Mouse (Mus musculus): ENCODE data around the gene Slc25a12. TPM values are rescaled to one million over a fixed set of nuclear protein-coding genes. Genes with fewer than 3 reads are reported as not detected.

Slc25a12 gene
- total RNA-seq, 4 experiments from 2014 or later: 229 to 285 (median 258) TPM

- DNase-seq (ENCODE audit: low spot score): no peak
Observed at GRCm38 (mm10) chr2:71309726-71310125, 57.8 kb downstream of the Slc25a12 start.

GRCm38 (mm10) chr2:71306357-71306756 is 61.2 kb downstream of the Slc25a12 start:
- DNase-seq (ENCODE audit: low spot score): no peak

- DNase-seq (ENCODE audit: low spot score): no peak
Observed at GRCm38 (mm10) chr2:71304821-71305220, 62.7 kb downstream of the Slc25a12 start.

GRCm38 (mm10) chr2:71303221-71303620 is 64.3 kb downstream of the Slc25a12 start:
- DNase-seq (ENCODE audit: low spot score): no peak

GRCm38 (mm10) chr2:71302156-71302663 is 65.3 kb downstream of the Slc25a12 start:
- DNase-seq (ENCODE audit: low spot score): no peak

- DNase-seq (ENCODE audit: low spot score): no peak
Observed at GRCm38 (mm10) chr2:71298729-71299128, 68.8 kb downstream of the Slc25a12 start.

- DNase-seq (ENCODE audit: low spot score): no peak
Observed at GRCm38 (mm10) chr2:71297501-71297900, 70.0 kb downstream of the Slc25a12 start.

GRCm38 (mm10) chr2:71295844-71296243 is 71.7 kb downstream of the Slc25a12 start:
- DNase-seq (ENCODE audit: low spot score): no peak

GRCm38 (mm10) chr2:71294489-71294888 is 73.1 kb downstream of the Slc25a12 start:
- DNase-seq (ENCODE audit: low spot score): no peak

GRCm38 (mm10) chr2:71293983-71294382 is 73.6 kb downstream of the Slc25a12 start:
- DNase-seq (ENCODE audit: low spot score): no peak

GRCm38 (mm10) chr2:71291566-71291965 is 76.0 kb downstream of the Slc25a12 start:
- no peak for DNase-seq (ENCODE audit: low spot score)

- DNase-seq (ENCODE audit: low spot score): no peak
Observed at GRCm38 (mm10) chr2:71290107-71290775, 77.3 kb downstream of the Slc25a12 start.

GRCm38 (mm10) chr2:71281981-71282380 is 85.6 kb downstream of the Slc25a12 start:
- no peak for DNase-seq (ENCODE audit: low spot score)

- DNase-seq (ENCODE audit: low spot score): no peak
Observed at GRCm38 (mm10) chr2:71278791-71279775, 88.5 kb downstream of the Slc25a12 start.

- no peak for DNase-seq (ENCODE audit: low spot score)
Observed at GRCm38 (mm10) chr2:71275734-71276133, 91.8 kb downstream of the Slc25a12 start.

- DNase-seq (ENCODE audit: low spot score): peak; percentile 27
Observed at GRCm38 (mm10) chr2:71273955-71274679, 93.4 kb downstream of the Slc25a12 start.

GRCm38 (mm10) chr2:71270085-71270484 is 97.5 kb downstream of the Slc25a12 start:
- no peak for DNase-seq (ENCODE audit: low spot score)

GRCm38 (mm10) chr2:71269332-71269731 is 98.2 kb downstream of the Slc25a12 start:
- no peak for DNase-seq (ENCODE audit: low spot score)

- no peak for DNase-seq (ENCODE audit: low spot score)
Observed at GRCm38 (mm10) chr2:71268691-71269090, 98.9 kb downstream of the Slc25a12 start.

- DNase-seq (ENCODE audit: low spot score): peak; percentile 31
Observed at GRCm38 (mm10) chr2:71264585-71264984, 103.0 kb downstream of the Slc25a12 start.

GRCm38 (mm10) chr2:71256581-71256980 is 111.0 kb downstream of the Slc25a12 start:
- DNase-seq (ENCODE audit: low spot score): no peak

GRCm38 (mm10) chr2:71254836-71255235 is 112.7 kb downstream of the Slc25a12 start:
- no peak for DNase-seq (ENCODE audit: low spot score)
